Mouse (Mus musculus) stomach, postnatal 0 days (tissue): Measurements from ENCODE around the gene S1pr2. TPM values are rescaled to one million over a fixed set of nuclear protein-coding genes. Genes with fewer than 3 reads are reported as not detected.
A peak's percentile ranks its signal among the peaks of the same experiment; 100 is the strongest.

ENCODE experiments used
- ATAC-seq: fragments of 200-750 bp; cut with Nextera tagmentation; 2 replicates; pipeline ENCODE4 v1.8.0; 2017; ENCODE audit not compliant: low FRiP score, low TSS enrichment
- DNase-seq: peaks from one replicate; pipeline ENCODE4 v3.0.0-alpha.2; 2016; ENCODE audit warnings: low spot score
- H3K27ac ChIP-seq: fragments of 300-500 bp; sonication (generic); replicated peaks from 2 replicates; pipeline ENCODE4 v1.5.1; 2014; ENCODE audit warnings: mild to moderate bottlenecking, control low read depth
- H3K27me3 ChIP-seq: fragments of 300-500 bp; sonication (generic); 2 replicates; pipeline ENCODE4 v1.6.1; 2014; ENCODE audit warnings: low read length; ENCODE audit not compliant: control insufficient read depth, insufficient read depth
- H3K36me3 ChIP-seq: fragments of 300-500 bp; sonication (generic); 2 replicates; pipeline ENCODE4 v1.6.1; 2014; ENCODE audit warnings: low read length, mixed read lengths; ENCODE audit not compliant: control insufficient read depth, insufficient read depth
- H3K4me1 ChIP-seq: fragments of 300-500 bp; sonication (generic); replicated peaks from 2 replicates; pipeline ENCODE4 v1.6.1; 2014; ENCODE audit warnings: antibody characterized with exemption; ENCODE audit not compliant: control insufficient read depth, insufficient read depth
- H3K4me2 ChIP-seq: fragments of 300-500 bp; sonication (generic); replicated peaks from 2 replicates; pipeline ENCODE4 v1.6.1; 2014; ENCODE audit warnings: low read depth, mild to moderate bottlenecking, control low read depth, moderate library complexity
- H3K4me3 ChIP-seq: fragments of 300-500 bp; sonication (generic); 2 replicates; pipeline ENCODE4 v1.5.1; 2014; ENCODE audit warnings: low read depth, low read length, control low read depth
- H3K9ac ChIP-seq: fragments of 300-500 bp; sonication (generic); 2 replicates; pipeline ENCODE4 v1.6.1; 2014; ENCODE audit warnings: mild to moderate bottlenecking, low read length, control low read depth, mixed read lengths
- H3K9me3 ChIP-seq: fragments of 300-500 bp; sonication (generic); 2 replicates; pipeline ENCODE4 v1.6.1; 2016; ENCODE audit warnings: low read length; ENCODE audit not compliant: control insufficient read depth
- CTCF ChIP-seq: IDR thresholded peaks from 2 replicates; pipeline ENCODE4 v1.5.1; 2016; ENCODE audit warnings: antibody characterized with exemption, low read depth, mild to moderate bottlenecking, moderate library complexity
- EP300 ChIP-seq: optimal IDR thresholded peaks from 2 replicates; pipeline ENCODE3; 2016; ENCODE audit warnings: antibody characterized with exemption
- WGBS: fragments of 180-500 bp; shearing (Covaris S2); extraction: QIAGEN DNeasy Blood & Tissue Kit; methylation state at CpG from one replicate; pipeline ENCODE4 v1.1.7; 2014; 5-methylcytosine and 5-hydroxymethylcytosine counted together
- polyA plus RNA-seq: library from polyadenylated mRNA; unstranded; fragments of >200 nt; fragmentation: Nextera tagmentation; extraction: Ambion mirVana; gene quantifications from 2 replicates; pipeline ENCODE4 v1.2.1, GENCODE M21; 2015

S1pr2 gene
- polyA plus RNA-seq, 1 experiment from 2014 or later: 19.4 TPM

DNA sequence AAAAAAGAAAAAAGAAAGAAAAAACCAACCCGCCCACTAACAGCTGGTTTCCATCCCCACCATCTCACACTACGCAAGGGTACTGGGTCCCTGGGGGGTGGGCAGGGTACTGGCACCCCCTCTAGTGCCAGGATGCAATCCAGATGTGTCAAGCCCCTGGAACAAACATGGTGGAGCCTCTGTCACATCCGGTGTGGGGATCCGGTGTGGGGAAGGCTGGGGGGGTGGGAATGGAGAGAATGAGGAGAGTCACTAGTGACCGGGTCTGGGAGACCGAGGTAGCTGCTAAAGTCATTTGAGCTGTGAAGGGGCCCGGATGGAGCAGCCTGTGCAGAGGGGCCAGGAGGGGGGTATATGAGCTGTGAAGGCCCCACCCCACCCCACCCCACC lies 4.8 kb downstream of the S1pr2 start:
- no peaks in the 10 kb centered on the region for H3K27me3 ChIP-seq
- peak overlapping the region; percentile 89 for H3K4me2 ChIP-seq
- peaks cover 11% of the 10 kb centered on the region; the same call in 1 of the 2 replicates for H3K4me1 ChIP-seq
- DNase-seq (no peak), ATAC-seq (peak; percentile 65)
- H3K27ac ChIP-seq: peak overlapping the region; percentile 96
- WGBS: 34% methylated on average over 7 of the region's 7 CpGs
- peak overlapping the region; percentile 48 for H3K9ac ChIP-seq
- H3K36me3 ChIP-seq: peaks cover 14% of the 10 kb centered on the region; the same call in 1 of the 2 replicates
- H3K4me3 ChIP-seq: no peak overlapping the region
- TF ChIP-seq EP300 (peak; percentile 28), CTCF (peak; percentile 39; the same call in 1 of the 2 replicates)
- H3K9me3 ChIP-seq: no peaks in the 10 kb centered on the region

- Histone ChIP-seq H3K4me2 (no peak overlapping the region), H3K36me3 (peaks cover 20% of the 10 kb centered on the region; the same call in 1 of the 2 replicates), H3K4me1 (no peaks in the 10 kb centered on the region), H3K9ac (no peak overlapping the region), H3K9me3 (no peaks in the 10 kb centered on the region), H3K27ac (no peak overlapping the region), H3K27me3 (no peaks in the 10 kb centered on the region), H3K4me3 (no peak overlapping the region)
- DNase-seq: no peak
- 77% methylated on average over 5 of the region's 5 CpGs for WGBS
- no peak for ATAC-seq
- TF ChIP-seq EP300: no peak
- no peak for TF ChIP-seq CTCF
Measured at GRCm38 (mm10) chr9:20966747-20967146, 9.8 kb downstream of the S1pr2 start.

DNA sequence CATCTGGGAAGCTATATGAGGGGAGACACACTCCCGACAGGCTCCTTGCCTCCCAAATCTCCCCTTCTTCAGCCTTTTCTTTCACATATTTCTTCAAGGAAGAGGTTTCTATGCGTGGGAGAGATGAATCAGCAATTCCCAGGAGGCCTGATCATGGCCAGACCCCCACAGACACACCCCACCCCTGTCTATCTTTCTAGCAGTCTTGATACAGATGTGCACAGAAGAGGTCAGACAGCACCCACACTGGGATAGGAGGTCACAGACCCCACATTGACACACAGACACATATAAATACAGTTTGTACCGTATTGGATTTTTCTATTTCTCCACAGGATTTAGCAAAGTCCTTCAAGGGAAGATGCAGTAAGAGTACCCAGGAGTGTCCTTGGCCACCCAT lies 10.6 kb downstream of the S1pr2 start:
- 78% methylated on average over 3 of the region's 3 CpGs for WGBS
- no peak for ATAC-seq
- TF ChIP-seq EP300 (no peak), CTCF (no peak)
- no peaks in the 10 kb centered on the region for H3K27me3 ChIP-seq
- H3K9ac ChIP-seq: no peak overlapping the region
- H3K27ac ChIP-seq: no peak overlapping the region
- peaks cover 20% of the 10 kb centered on the region; the same call in 1 of the 2 replicates for H3K36me3 ChIP-seq
- no peaks in the 10 kb centered on the region for H3K4me1 ChIP-seq
- no peak overlapping the region for H3K4me2 ChIP-seq
- DNase-seq: no peak
- H3K9me3 ChIP-seq: no peaks in the 10 kb centered on the region
- no peak overlapping the region for H3K4me3 ChIP-seq

GRCm38 (mm10) chr9:20965606-20966005 lies 11.0 kb downstream of the S1pr2 start:
- no peak for TF ChIP-seq EP300
- TF ChIP-seq CTCF: no peak
- Histone ChIP-seq H3K27ac (no peak overlapping the region), H3K36me3 (peaks cover 20% of the 10 kb centered on the region; the same call in 1 of the 2 replicates), H3K9me3 (no peaks in the 10 kb centered on the region), H3K4me3 (no peak overlapping the region), H3K9ac (no peak overlapping the region), H3K4me1 (no peaks in the 10 kb centered on the region), H3K4me2 (no peak overlapping the region), H3K27me3 (no peaks in the 10 kb centered on the region)
- DNase-seq (no peak), ATAC-seq (no peak)
- 82% methylated on average over 4 of the region's 4 CpGs for WGBS

- TF ChIP-seq CTCF (no peak), EP300 (no peak)
- H3K4me1 ChIP-seq: no peaks in the 10 kb centered on the region
- DNase-seq: no peak
- ATAC-seq: no peak
- no peak overlapping the region for H3K27ac ChIP-seq
- H3K27me3 ChIP-seq: no peaks in the 10 kb centered on the region
- H3K4me3 ChIP-seq: no peak overlapping the region
- H3K36me3 ChIP-seq: peaks cover 5% of the 10 kb centered on the region; the same call in 1 of the 2 replicates
- H3K9ac ChIP-seq: no peak overlapping the region
- WGBS: 59% methylated on average over 9 of the region's 9 CpGs
- H3K9me3 ChIP-seq: no peaks in the 10 kb centered on the region
- no peak overlapping the region for H3K4me2 ChIP-seq
Measured at GRCm38 (mm10) chr9:20961557-20961956, 15.0 kb downstream of the S1pr2 start.

GRCm38 (mm10) chr9:20959430-20959938 lies 17.1 kb downstream of the S1pr2 start, which contains the start of gene Dnmt1:
Gene Dnmt1 (minus strand): TSS chr9:20959888.
- H3K27ac ChIP-seq: no peak within 1 kb of the TSS
- H3K4me2 ChIP-seq: no peak within 1 kb of the TSS
- no peaks in the 10 kb centered on the region for H3K36me3 ChIP-seq
- H3K27me3 ChIP-seq: no peaks in the 10 kb centered on the region
- WGBS: 91% methylated on average over 2 of the region's 2 CpGs
- H3K9ac ChIP-seq: no peak within 1 kb of the TSS
- DNase-seq: no peak
- TF ChIP-seq EP300 (no peak), CTCF (no peak)
- H3K9me3 ChIP-seq: no peaks in the 10 kb centered on the region
- no peaks in the 10 kb centered on the region for H3K4me1 ChIP-seq
- ATAC-seq: no peak
- no peak within 1 kb of the TSS for H3K4me3 ChIP-seq
